Mouse (Mus musculus): ENCODE measurements at regions not wholly inside any gene's neighbourhood (a gene's known extent, or its start where the extent isn't known, plus 50 kb on each side); places are given as distances from the start of the nearest gene placed in this dataset.

DNA sequence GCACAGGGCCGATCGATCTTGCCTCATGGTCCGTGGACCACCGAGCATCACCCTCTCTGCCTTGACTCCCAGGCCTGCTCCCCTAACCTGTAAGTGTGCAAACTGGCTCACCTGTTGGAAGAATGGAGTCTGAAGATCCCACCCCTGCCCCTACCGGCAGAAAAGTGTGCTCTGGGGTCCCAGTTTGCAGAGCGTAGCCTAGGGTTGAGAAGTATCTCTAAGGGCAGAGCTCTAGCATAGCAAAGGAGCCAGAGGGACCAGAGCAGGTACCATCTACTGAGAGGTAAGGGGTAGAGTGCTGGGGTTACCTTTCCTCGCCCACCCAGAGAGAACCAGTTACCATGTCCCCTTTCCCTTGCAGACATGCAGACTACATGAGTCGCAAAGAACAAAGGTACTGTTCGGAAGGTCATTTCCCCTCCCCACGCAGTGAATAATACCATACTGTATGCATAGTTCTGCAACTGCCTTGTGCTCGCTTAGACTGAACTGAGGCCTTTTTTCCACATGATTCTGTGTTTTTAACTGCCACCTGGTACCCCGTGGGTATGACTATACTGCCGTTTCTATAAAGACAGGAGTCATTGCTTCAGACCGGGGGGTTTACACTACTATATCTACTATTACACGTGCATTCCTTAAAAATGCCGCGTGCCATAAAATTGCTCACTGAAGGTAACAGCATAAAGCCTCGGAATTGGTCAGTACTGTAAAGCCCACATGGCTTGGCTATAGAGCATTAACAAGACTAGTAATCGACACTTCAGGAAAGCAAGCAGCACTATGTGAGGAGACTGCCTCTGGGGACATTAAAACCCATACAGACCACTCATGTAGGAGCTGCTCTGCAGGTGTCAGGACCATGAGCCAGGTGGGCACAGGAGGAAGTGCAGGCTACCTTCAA, 88.7 kb upstream of the Ccnd2 start:
- TF ChIP-seq POLR2A (IDR thresholded peaks at IDR 0.05; ENCODE audit: insufficient read depth, low read depth, low read length): no peak
- no peak for TF ChIP-seq CTCF (IDR thresholded peaks at IDR 0.05; ENCODE audit: insufficient read depth, low read depth, low read length)
